Mouse (Mus musculus) testis, adult 10 weeks (tissue): Measurements from ENCODE around the gene Msrb2. TPM values are rescaled to one million over a fixed set of nuclear protein-coding genes. Genes with fewer than 3 reads are reported as not detected.

Source experiments
- polyA plus RNA-seq: library from polyadenylated mRNA; stranded (reverse); fragments of 350-450 nt; fragmentation: Illumina TruSeq; extraction: RNeasy Lipid Tissue Mini Kit (QIAGEN cat#74804); gene quantifications from one replicate; pipeline ENCODE4 v1.2.3, GENCODE M21; 2014; ENCODE audit warnings: low read depth, low replicate concordance

Msrb2 gene
- 4.1 TPM for polyA plus RNA-seq

DNA sequence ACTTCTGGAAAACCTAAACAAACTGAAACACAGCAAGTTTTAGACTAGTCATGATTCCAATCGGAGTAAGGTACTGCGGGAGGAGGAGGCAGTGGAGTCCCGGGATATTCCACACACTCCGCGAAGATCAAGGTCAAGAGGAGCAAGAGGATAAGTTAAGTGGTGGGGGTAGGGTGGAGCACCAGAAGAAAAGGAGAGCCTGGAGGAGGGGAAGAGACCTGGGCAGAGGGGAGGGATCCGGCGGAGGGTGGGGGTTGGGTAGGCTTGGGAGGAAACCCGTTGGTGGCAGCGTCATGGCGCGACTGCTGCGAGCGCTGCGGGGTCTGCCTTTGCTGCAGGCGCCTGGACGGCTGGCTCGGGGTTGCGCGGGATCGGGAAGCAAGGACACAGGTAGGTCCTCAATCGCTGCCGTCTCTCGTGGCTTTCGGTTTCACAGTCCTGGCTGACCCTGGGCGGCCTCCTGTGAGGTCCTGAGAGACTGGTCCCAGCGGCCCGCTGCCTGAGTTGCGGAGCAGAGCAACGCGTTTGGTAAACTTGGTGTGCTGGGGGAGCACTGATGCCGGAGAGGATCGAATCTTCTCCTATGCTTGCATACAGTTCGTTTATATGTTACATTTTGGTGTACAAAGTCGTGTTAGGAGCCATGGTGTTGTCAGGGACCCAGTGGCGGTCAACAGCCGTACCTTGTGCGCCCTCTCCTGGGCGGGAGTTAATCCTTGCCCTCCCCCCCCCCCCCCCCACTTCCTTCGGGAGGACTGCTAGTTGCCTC, at the start of gene Msrb2:
Msrb2 (plus strand) TSS at position 51 of the 769 bp plus-strand sequence.

Other genes with a start within 250 kb of the Msrb2 start
- 148 TPM for gene Armc3, start 172.1 kb upstream of the Msrb2 start, polyA plus RNA-seq
- gene Ptf1a, start 74.2 kb downstream of the Msrb2 start, polyA plus RNA-seq, result not detected
- gene 4921504E06Rik, start 182.5 kb downstream of the Msrb2 start, polyA plus RNA-seq, result 127 TPM